Mouse (Mus musculus): Measurements from ENCODE around the gene Prss36. TPM values are rescaled to one million over a fixed set of nuclear protein-coding genes. Genes with fewer than 3 reads are reported as not detected.

Gene Prss36
- total and polyA plus RNA-seq, 2 experiments from 2014 or later, result 10.2 to 14.2 TPM

DNA sequence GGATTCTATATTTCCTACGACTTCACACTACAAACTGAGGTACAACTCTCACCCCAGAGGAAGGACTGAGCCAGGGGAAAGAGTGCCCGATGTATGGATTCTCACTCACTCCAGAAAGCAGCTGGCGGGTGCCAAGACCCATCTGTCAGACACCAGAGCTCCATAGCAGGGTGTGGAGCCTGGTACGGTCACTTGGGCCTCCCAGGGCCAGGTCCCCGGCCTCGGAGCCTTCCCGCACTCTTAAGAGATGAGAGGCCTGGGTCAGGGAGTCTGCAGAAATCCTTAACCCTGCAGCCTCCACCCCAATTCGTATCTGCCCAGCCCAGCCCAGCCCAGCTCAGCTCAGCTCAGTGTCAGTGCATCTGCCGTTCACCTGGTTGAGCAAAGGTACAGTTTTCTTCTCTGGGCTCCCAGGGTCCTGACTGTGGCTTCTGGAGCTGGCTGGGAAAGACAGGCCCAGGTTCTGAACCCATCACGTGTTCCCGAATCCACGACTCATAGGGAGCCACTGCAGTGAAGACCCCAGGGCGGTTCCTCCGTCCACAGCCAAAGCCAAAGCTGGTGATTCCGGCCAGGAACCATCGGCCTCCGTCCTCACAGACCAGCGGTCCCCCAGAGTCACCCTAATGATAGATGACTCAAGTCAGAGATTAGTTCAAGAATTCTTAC is 10.2 kb downstream of the Prss36 start:
- H3K27me3 ChIP-seq (ENCODE audit: control insufficient read depth, insufficient read depth, low read length), result no peaks in the 10 kb centered on the region
- H3K27ac ChIP-seq (ENCODE audit: low read depth), result no peak overlapping the region
- H3K9me3 ChIP-seq (replicated peaks; ENCODE audit: control insufficient read depth, low read length), result no peaks in the 10 kb centered on the region
- H3K4me3 ChIP-seq (ENCODE audit: low read depth, low read length), result peak overlapping the region; percentile 60
- DNase-seq (ENCODE audit: low spot score) (no peak), ATAC-seq (ENCODE audit: insufficient read depth, low read depth) (no peak)
- no peaks in the 10 kb centered on the region for H3K4me1 ChIP-seq (ENCODE audit: control insufficient read depth, insufficient read depth)
- TF ChIP-seq CTCF (IDR thresholded peaks at IDR 0.05; ENCODE audit: low read depth) (no peak), EP300 (IDR thresholded peaks at IDR 0.05; ENCODE audit: low read depth) (no peak)
- 53% methylated on average over 18 of the region's 18 CpGs for WGBS
- peak overlapping the region; percentile 52; the same call in 1 of the 2 replicates for H3K9ac ChIP-seq (replicated peaks; ENCODE audit: low read depth, low read length)
- no peaks in the 10 kb centered on the region for H3K36me3 ChIP-seq (replicated peaks; ENCODE audit: control insufficient read depth, insufficient read depth, low read length)
- H3K4me2 ChIP-seq (ENCODE audit: low read depth, low read length), result peak overlapping the region; percentile 82

DNA sequence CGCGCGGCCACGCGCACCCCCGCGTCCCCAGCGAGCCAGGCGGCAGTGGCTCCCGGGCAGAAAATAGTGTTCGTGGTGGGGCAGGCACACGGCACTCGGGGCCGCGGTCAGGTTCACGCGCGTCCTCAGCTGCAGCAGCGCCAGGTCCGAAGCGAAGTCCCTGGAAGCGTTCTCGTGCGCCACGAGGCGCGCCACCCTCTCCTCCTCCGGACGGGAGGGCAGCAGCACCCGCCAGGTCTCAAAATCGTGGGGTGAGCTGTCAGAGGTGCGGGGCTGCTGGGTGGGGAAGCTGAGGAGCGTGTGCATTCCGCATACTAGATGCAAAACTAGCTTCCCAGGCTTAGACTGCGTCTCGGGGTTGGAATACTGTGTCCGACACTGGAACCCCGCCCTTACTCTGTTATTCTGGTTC is 10.8 kb downstream of the Prss36 start:
- Histone ChIP-seq H3K9me3 (replicated peaks; ENCODE audit: control insufficient read depth, low read length) (no peaks in the 10 kb centered on the region), H3K9ac (replicated peaks; ENCODE audit: low read depth, low read length) (peak overlapping the region; percentile 52), H3K27ac (ENCODE audit: low read depth) (peak overlapping the region; percentile 21; the same call in 1 of the 2 replicates), H3K4me3 (ENCODE audit: low read depth, low read length) (peak overlapping the region; percentile 60), H3K36me3 (replicated peaks; ENCODE audit: control insufficient read depth, insufficient read depth, low read length) (no peaks in the 10 kb centered on the region), H3K4me2 (ENCODE audit: low read depth, low read length) (peak overlapping the region; percentile 82), H3K27me3 (ENCODE audit: control insufficient read depth, insufficient read depth, low read length) (no peaks in the 10 kb centered on the region), H3K4me1 (ENCODE audit: control insufficient read depth, insufficient read depth) (no peaks in the 10 kb centered on the region)
- ATAC-seq (ENCODE audit: insufficient read depth, low read depth) (no peak; the same call in 1 of the 2 replicates), DNase-seq (ENCODE audit: low spot score) (no peak)
- under 1% methylated on average over 32 of the region's 38 CpGs for WGBS
- TF ChIP-seq CTCF (IDR thresholded peaks at IDR 0.05; ENCODE audit: low read depth), result no peak
- TF ChIP-seq EP300 (IDR thresholded peaks at IDR 0.05; ENCODE audit: low read depth), result no peak

DNA sequence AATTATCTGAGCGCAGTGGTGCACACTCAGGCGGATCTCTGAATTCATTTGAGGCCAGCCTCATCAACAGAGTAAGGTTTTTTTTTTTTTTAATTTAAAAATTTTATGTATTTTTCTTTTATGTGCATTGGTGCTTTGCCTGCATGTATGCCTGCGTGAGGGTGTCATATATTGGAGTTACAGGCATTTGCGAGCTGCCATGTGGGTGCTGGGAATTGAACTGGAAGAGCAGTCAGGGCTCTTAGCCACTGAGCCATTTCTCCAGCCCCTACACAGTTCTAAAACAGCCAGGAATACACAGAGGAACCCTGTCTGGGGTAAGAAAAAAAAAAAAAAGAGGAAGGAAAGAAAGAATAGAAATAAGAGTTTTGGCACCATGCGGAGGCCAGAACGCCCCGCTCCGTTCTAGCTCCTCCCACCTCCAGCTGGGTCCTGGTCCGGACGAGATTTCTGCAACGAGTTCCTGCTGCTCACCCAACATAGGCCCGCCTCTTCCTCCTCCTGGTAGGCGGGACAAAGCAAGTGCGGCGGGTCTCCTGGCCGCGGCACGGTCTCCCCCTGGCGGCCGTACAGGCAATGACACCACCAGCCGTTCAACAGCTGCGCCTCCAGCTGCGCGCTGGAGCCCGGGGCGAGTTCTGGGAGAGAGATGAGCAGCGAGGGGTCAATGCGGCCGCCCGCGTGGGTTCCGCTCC is 11.3 kb downstream of the Prss36 start:
- H3K4me1 ChIP-seq (ENCODE audit: control insufficient read depth, insufficient read depth), result no peaks in the 10 kb centered on the region
- H3K36me3 ChIP-seq (replicated peaks; ENCODE audit: control insufficient read depth, insufficient read depth, low read length), result no peaks in the 10 kb centered on the region
- H3K9ac ChIP-seq (replicated peaks; ENCODE audit: low read depth, low read length), result peak overlapping the region; percentile 52
- peak overlapping the region; percentile 21; the same call in 1 of the 2 replicates for H3K27ac ChIP-seq (ENCODE audit: low read depth)
- peak overlapping the region; percentile 82 for H3K4me2 ChIP-seq (ENCODE audit: low read depth, low read length)
- TF ChIP-seq EP300 (IDR thresholded peaks at IDR 0.05; ENCODE audit: low read depth) (no peak), CTCF (IDR thresholded peaks at IDR 0.05; ENCODE audit: low read depth) (peak; percentile 97)
- 6% methylated on average over 31 of the region's 32 CpGs for WGBS
- peak; percentile 95 for ATAC-seq (ENCODE audit: insufficient read depth, low read depth)
- peak overlapping the region; percentile 60 for H3K4me3 ChIP-seq (ENCODE audit: low read depth, low read length)
- peak; percentile 98 for DNase-seq (ENCODE audit: low spot score)
- no peaks in the 10 kb centered on the region for H3K27me3 ChIP-seq (ENCODE audit: control insufficient read depth, insufficient read depth, low read length)
- no peaks in the 10 kb centered on the region for H3K9me3 ChIP-seq (replicated peaks; ENCODE audit: control insufficient read depth, low read length)

DNA sequence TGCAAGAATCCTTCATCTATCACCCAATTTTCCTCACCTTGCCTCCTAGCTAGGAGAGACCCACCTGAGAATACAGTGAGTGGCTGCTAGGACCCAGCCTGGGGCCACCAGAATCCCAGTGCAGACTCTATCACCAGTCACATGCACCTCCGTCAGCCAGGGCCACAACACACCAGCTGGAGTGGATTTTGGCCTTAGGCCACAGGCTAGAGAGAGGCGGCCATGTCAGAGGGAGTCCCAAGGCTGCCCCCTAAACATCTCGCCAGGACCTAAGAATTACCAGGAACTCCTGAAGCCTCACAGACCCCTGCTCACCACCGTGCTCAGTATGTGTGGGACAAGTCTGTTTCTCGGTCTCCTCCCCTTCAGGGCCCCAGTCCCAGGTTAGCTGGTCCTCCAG is 12.4 kb downstream of the Prss36 start:
- DNase-seq (ENCODE audit: low spot score) (no peak), ATAC-seq (ENCODE audit: insufficient read depth, low read depth) (no peak)
- H3K4me2 ChIP-seq (ENCODE audit: low read depth, low read length), result no peak overlapping the region
- H3K9me3 ChIP-seq (replicated peaks; ENCODE audit: control insufficient read depth, low read length), result no peaks in the 10 kb centered on the region
- TF ChIP-seq EP300 (IDR thresholded peaks at IDR 0.05; ENCODE audit: low read depth), result no peak
- H3K4me1 ChIP-seq (ENCODE audit: control insufficient read depth, insufficient read depth), result 0 out of 2 replicates have a peak, but pooled peaks cover 3% of the 10 kb centered on the region
- no peak overlapping the region for H3K4me3 ChIP-seq (ENCODE audit: low read depth, low read length)
- 75% methylated on average over 5 of the region's 5 CpGs for WGBS
- H3K27me3 ChIP-seq (ENCODE audit: control insufficient read depth, insufficient read depth, low read length), result 0 out of 2 replicates have a peak, but pooled peaks cover 3% of the 10 kb centered on the region
- H3K27ac ChIP-seq (ENCODE audit: low read depth), result no peak overlapping the region
- H3K9ac ChIP-seq (replicated peaks; ENCODE audit: low read depth, low read length), result no peak overlapping the region
- no peaks in the 10 kb centered on the region for H3K36me3 ChIP-seq (replicated peaks; ENCODE audit: control insufficient read depth, insufficient read depth, low read length)

DNA sequence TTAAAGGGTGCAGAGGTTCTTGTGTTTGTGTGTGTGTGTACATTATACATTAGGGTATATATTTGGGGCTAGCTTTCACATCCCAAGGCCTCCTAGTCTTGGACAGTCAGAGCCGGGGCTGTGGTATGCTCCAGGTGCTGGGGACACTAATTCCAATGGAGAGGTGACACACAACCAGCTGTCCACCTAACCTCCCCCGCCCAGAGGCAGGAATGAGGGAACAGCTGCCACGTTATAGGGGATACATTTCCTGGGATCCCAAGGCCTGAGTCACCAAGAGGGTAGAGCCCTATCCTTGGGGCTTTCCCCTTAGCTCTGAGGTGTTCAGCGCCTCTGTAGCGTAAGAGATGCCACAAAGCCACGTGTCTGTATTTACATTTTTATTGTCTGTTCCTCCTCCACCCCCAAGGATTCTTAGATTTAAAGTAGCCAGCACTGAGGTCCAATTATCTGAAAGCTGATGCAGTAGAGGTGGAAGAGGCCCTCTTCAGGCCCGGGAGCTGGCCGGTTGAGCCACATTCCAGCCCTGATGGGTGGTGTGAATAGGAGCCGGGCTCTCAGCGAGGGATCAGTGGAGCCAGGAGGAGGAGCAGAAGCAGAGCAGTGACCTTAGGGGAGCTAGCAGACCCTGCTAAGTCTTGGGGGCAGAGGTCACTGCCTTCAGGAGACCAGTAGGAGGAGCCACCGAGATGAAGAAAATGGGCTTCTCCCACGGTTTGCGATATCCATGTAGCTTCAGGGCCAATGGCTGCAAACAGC is 14.1 kb downstream of the Prss36 start:
- Histone ChIP-seq H3K4me3 (ENCODE audit: low read depth, low read length) (no peak overlapping the region), H3K4me2 (ENCODE audit: low read depth, low read length) (no peak overlapping the region), H3K9ac (replicated peaks; ENCODE audit: low read depth, low read length) (no peak overlapping the region), H3K36me3 (replicated peaks; ENCODE audit: control insufficient read depth, insufficient read depth, low read length) (no peaks in the 10 kb centered on the region), H3K27me3 (ENCODE audit: control insufficient read depth, insufficient read depth, low read length) (0 out of 2 replicates have a peak, but pooled peaks cover 4% of the 10 kb centered on the region), H3K9me3 (replicated peaks; ENCODE audit: control insufficient read depth, low read length) (no peaks in the 10 kb centered on the region), H3K27ac (ENCODE audit: low read depth) (no peak overlapping the region), H3K4me1 (ENCODE audit: control insufficient read depth, insufficient read depth) (0 out of 2 replicates have a peak, but pooled peaks cover 5% of the 10 kb centered on the region)
- TF ChIP-seq EP300 (IDR thresholded peaks at IDR 0.05; ENCODE audit: low read depth) (no peak), CTCF (IDR thresholded peaks at IDR 0.05; ENCODE audit: low read depth) (no peak)
- no peak for DNase-seq (ENCODE audit: low spot score)
- WGBS, result 36% methylated on average over 13 of the region's 13 CpGs
- ATAC-seq (ENCODE audit: insufficient read depth, low read depth), result no peak
